Comparison of ENCODE assay signal across 22 mouse cellular contexts in genomic region chr2:38817487-38817886, GRCm38 (mm10).
DNase-seq lines count a peak whose midpoint lies in the region; ATAC-seq and TF ChIP-seq lines count a peak whose summit lies in the region.
"Had no signal": no experiment of that assay in that cellular context is flagged by ENCODE, and none has a peak within 500 bp of the region (broad histone marks: within the 10 kb centered on the region; RNA-seq: fewer than 3 reads in every experiment).

No protein-coding gene starts in this region.

- no peak for ATAC-seq in megakaryocyte, adult 5-6 weeks (ENCODE audit: poor library complexity, severe bottlenecking)
- ATAC-seq in forebrain, embryonic 11.5 days (replicated peaks; ENCODE audit: low FRiP score) = no peak
- ATAC-seq: forebrain, embryonic 13.5 days; forebrain, embryonic 15.5 days; forebrain, postnatal 0 days had no signal

- no peak overlapping the region for H3K9ac ChIP-seq in ES-E14 (ENCODE audit: insufficient read depth, low read depth, low read length, poor library complexity, severe bottlenecking)
- no peak overlapping the region for H3K9ac ChIP-seq in forebrain, embryonic 11.5 days (ENCODE audit: low read length)
- H3K9ac ChIP-seq: embryonic facial prominence, embryonic 13.5 days; embryonic facial prominence, embryonic 15.5 days; forebrain, embryonic 13.5 days; forebrain, embryonic 15.5 days; forebrain, postnatal 0 days had no signal

- 75% methylated on average over 4 of the region's 4 CpGs for WGBS in forebrain, embryonic 11.5 days

- in situ Hi-C loops in ES-E14 (cut with MboI; ENCODE audit: low sequenced_read_pairs in 2 of 2, unreplicated experiment in 2 of 2) = no loop called here

- H3K4me2 ChIP-seq in forebrain, embryonic 11.5 days (ENCODE audit: low read depth, low read length, severe bottlenecking) = no peak overlapping the region
- H3K4me2 ChIP-seq: embryonic facial prominence, embryonic 13.5 days; embryonic facial prominence, embryonic 15.5 days; forebrain, embryonic 13.5 days; forebrain, embryonic 15.5 days had no signal

- H3K4me3 ChIP-seq in ES-E14 (ENCODE audit: insufficient read depth in 1 of 2, low read depth in 1 of 2, low read length in 2 of 2, poor library complexity in 1 of 2, severe bottlenecking in 1 of 2) = no peak overlapping the region
- no peak overlapping the region for H3K4me3 ChIP-seq in forebrain, embryonic 11.5 days (ENCODE audit: low read depth, low read length)
- H3K4me3 ChIP-seq: embryonic facial prominence, embryonic 13.5 days; embryonic facial prominence, embryonic 15.5 days; erythroblast, embryonic 14.5 days; forebrain, embryonic 10.5 days; forebrain, embryonic 13.5 days; forebrain, embryonic 15.5 days had no signal

- no peaks in the 10 kb centered on the region for H3K9me3 ChIP-seq in ES-E14 (ENCODE audit: control insufficient read depth, insufficient read depth, low read depth, low read length)
- H3K9me3 ChIP-seq in forebrain, embryonic 11.5 days (ENCODE audit: control insufficient read depth, low read length) = no peaks in the 10 kb centered on the region
- H3K9me3 ChIP-seq: embryonic facial prominence, embryonic 13.5 days; embryonic facial prominence, embryonic 15.5 days; forebrain, embryonic 10.5 days; forebrain, embryonic 13.5 days; forebrain, embryonic 15.5 days had no signal

- peak; percentile 36 for DNase-seq in ES-CJ7 (ENCODE audit: low read depth, low spot score)
- DNase-seq in ES-E14 (ENCODE audit: low read depth, low spot score) = no peak
- peak; percentile 57 for DNase-seq in ZHBTc4 (ENCODE audit: low read depth, low spot score)
- DNase-seq in forebrain, embryonic 11.5 days (ENCODE audit: low spot score) = no peak
- DNase-seq: adrenal gland, adult 2 months; adrenal gland, postnatal 10 days; adrenal gland, postnatal 25 days; cerebellum, adult 11 months; cerebellum, adult 18-20 months; cerebellum, adult 8-10 months; cerebellum, adult 9-11 months; cerebellum, postnatal 14 days; cerebellum, postnatal 36 days; embryo, embryonic 11 days; forebrain, postnatal 0 days had no signal

- H3K4me1 ChIP-seq in ES-E14 (ENCODE audit: control insufficient read depth in 2 of 2, insufficient read depth in 2 of 2, low read length in 2 of 2, poor library complexity in 1 of 2) = no peaks in the 10 kb centered on the region
- no peaks in the 10 kb centered on the region for H3K4me1 ChIP-seq in forebrain, embryonic 11.5 days (replicated peaks; ENCODE audit: control insufficient read depth, insufficient read depth, low read length)
- H3K4me1 ChIP-seq: embryonic facial prominence, embryonic 13.5 days; embryonic facial prominence, embryonic 15.5 days; forebrain, embryonic 13.5 days had no signal

- H3K27ac ChIP-seq in ES-E14 (ENCODE audit: insufficient read depth, low read depth, low read length, poor library complexity, severe bottlenecking) = no peak overlapping the region
- H3K27ac ChIP-seq in forebrain, embryonic 11.5 days (ENCODE audit: low read depth, low read length) = no peak overlapping the region
- H3K27ac ChIP-seq: embryonic facial prominence, embryonic 13.5 days; embryonic facial prominence, embryonic 15.5 days; forebrain, embryonic 10.5 days; forebrain, embryonic 13.5 days; forebrain, embryonic 15.5 days had no signal

- H3K27me3 ChIP-seq in forebrain, embryonic 11.5 days (ENCODE audit: control insufficient read depth, insufficient read depth, low read length) = no peaks in the 10 kb centered on the region
- H3K27me3 ChIP-seq: embryonic facial prominence, embryonic 13.5 days; embryonic facial prominence, embryonic 15.5 days; forebrain, embryonic 13.5 days; forebrain, embryonic 15.5 days had no signal

- H3K36me3 ChIP-seq in ES-E14 (ENCODE audit: control insufficient read depth, insufficient read depth, low read length, poor library complexity, severe bottlenecking) = no peaks in the 10 kb centered on the region
- no peaks in the 10 kb centered on the region for H3K36me3 ChIP-seq in forebrain, embryonic 11.5 days (ENCODE audit: control insufficient read depth, insufficient read depth, low read length)
- H3K36me3 ChIP-seq: embryonic facial prominence, embryonic 13.5 days; embryonic facial prominence, embryonic 15.5 days; forebrain, embryonic 10.5 days; forebrain, embryonic 15.5 days had no signal

TF ChIP-seq in ES-E14, 5 proteins besides CTCF, POLR2A, EP300 and RAD21:
- TF ChIP-seq MAFK (IDR thresholded peaks at IDR 0.05; ENCODE audit: insufficient read depth, low read depth, low read length) (peak; percentile 74), ZC3H11A (IDR thresholded peaks at IDR 0.05; ENCODE audit: borderline replicate concordance, low read depth, low read length) (no peak)
TF ChIP-seq in ES-E14: peak in this region for 1.

Comparison
In these comparisons a context has a peak if more than half of its experiments do, and no peak if none do; other contexts are left out.
1. DNase-seq: peak in ES-CJ7 (single experiment) and ZHBTc4 (single experiment); none in ES-E14 (single experiment) and forebrain, embryonic 11.5 days (single experiment).